Mouse (Mus musculus): ENCODE results near the gene 5730596B20Rik. TPM values are rescaled to one million over a fixed set of nuclear protein-coding genes. Genes with fewer than 3 reads are reported as not detected.

The 5730596B20Rik gene
- total RNA-seq, 2 experiments from 2014 or later, result not detected

DNA sequence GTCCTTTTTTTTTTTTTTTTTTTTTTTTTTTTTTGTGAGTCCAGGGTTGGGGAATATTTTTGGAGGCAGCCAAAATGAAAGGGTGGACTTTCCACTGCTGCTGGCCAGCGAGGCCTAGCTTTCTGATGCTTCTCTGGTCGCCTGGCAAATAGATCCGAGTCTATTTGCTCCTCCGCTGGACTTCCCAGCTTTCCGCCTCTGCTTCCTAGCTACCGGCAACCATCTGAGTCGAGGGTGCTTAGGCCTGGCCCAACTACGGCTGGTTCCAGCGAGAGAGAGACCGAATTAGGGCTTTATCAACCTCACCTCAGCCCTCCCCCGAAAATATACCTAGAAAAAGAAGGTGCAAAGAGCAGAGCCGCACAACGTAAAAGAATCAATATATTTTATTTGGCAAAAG, 45.4 kb downstream of the 5730596B20Rik start:
- DNase-seq (ENCODE audit: low spot score in 2 of 2), result no peak

DNA sequence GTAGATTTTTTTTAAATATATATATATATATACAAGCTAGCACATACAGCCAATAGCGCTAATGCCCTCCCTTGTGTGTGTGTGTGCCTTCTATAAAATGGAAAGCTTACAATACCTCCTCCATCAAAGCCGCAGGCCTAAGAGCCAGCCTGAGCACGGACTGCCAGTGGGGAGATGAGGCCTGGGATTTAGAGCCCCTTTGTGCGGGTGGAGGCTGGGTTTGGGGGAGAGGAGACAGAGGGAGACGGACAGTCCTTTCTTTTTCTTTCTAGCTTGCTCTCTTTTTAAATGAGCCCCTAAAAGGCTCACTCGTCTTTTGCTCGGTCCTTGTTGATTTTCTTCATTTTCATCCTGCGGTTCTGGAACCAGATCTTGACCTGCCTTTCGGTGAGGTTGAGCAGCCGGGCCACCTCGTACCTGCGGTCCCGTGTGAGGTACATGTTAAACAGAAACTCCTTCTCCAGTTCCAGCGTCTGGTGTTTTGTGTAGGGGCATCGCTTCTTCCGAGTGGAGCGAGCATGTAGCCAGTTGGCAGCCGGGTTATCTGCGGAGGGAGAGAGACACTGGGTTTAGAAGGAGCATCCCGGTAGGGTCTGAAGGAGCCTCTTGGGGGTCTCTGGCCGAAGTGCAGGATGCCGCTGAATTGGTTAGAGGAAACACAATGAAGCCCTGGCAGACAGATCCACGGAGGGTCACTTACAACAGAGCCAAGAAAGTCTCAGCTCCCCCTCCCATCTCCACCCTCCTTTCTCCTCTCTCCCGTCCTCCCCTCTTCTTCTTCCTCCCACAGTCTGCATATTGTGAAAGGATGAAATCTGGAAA, 46.9 kb downstream of the 5730596B20Rik start:
- DNase-seq (ENCODE audit: low spot score in 2 of 2), result no peak

DNA sequence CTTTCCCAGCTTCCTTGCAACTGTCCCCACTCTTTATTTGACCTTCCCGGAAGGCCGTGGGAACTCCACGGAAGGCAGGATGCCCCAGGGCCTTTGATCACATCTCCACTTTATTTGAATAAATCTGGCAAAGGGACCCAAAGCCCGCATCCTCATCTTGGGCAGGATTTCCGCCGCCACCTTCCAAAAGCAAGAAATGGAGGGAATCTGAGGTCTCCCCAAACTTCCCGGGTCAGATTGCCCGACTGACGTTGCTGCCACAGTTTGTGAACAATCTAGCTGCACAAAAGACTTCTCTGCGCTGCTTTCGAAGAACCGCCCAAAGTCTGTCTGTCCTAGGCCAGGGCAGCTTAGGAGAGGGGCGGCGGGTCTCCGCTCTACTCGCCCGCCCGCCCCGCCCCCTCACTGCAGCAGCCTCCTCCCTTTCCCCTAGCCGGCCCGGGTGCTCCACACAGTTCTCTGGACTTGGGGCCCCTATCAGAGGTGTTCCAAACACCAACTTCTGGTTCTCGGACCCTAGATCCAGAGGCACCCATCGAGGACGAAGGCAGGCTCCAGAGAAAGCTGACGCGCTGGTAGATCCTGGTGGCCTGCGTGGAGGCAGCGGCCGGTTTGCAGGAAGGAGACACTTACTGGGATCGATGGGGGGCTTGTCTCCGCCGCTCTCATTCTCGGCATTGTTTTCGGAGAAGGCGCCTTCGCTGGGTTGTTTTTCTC, 47.8 kb downstream of the 5730596B20Rik start:
- no peak for DNase-seq (ENCODE audit: low spot score in 2 of 2)

DNA sequence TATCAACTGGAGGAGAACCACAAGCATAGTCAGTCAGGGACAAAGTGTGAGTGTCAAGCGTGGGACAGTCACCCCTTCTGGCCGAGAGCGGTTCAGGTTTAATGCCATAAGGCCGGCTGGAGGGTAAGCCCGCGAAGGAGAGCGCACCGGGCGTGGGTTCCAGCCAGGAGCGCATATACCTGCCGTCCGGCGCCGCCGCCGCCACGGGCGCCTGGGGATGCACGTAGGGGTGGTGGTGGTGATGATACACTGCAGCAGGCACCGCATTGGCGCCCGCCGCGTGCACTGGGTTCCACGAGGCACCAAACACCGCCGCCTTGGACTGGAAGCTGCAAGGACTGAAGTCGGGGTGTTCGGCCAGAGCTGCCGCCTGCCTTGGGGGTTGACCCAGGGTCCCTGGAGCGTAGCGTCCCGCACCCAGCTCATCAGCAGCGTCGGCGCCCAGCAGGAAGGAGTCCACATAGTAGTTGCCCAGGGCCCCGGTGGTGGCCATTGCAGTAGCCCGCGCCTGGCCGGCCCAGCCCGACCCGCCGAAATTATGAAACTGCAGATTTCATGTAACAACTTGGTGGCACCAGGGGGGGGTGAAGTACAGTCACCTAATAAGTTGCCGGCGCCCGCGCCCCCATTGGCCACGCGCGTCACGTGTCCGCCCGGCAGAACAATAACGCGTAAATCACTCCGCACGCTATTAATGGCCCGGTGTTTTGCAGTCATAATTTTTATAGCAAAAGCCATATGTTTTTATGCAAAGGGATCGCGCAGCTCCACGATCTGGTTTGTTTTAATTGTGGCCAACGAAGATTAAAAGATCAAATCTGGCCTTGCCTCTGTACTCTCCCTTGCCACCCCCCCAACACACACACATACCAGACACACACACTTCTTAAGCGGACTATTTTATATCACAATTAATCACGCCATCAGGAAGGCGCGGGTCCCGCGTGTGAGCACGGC, 48.6 kb downstream of the 5730596B20Rik start:
- DNase-seq (ENCODE audit: low spot score in 2 of 2), result no peak

DNA sequence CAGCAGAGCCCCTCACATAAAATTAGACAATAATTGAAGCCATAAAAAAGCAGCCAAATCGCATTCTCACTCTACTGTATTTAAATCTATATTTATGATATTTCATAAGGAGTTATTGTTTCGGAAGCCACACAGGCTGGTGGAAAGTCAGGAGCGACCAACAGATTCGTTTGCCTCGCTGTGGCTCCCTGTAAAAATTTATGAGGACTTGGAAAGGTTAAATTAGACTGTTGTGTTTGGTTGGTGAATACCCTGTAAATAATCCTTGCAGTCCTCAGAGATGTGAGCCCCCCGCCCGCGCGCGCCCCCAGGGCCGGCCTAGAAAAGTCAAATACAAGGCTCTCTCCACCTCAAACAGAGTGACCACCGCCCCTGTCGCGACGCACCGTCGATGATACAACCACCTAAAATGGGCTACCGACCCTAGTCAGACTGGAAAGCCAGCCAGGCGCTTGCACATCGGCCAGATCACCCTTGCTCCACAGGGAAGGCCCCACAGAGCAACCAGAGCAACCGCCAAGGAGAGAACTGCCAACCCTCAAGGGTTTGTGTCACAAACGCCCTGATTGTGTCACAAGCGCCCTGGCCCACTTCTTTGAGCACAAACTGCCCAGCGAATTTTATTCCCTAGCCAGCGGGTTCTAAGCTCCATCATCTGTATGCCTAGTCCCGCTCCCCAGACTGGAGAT, 49.4 kb downstream of the 5730596B20Rik start:
- no peak for DNase-seq (ENCODE audit: low spot score in 2 of 2)

DNA sequence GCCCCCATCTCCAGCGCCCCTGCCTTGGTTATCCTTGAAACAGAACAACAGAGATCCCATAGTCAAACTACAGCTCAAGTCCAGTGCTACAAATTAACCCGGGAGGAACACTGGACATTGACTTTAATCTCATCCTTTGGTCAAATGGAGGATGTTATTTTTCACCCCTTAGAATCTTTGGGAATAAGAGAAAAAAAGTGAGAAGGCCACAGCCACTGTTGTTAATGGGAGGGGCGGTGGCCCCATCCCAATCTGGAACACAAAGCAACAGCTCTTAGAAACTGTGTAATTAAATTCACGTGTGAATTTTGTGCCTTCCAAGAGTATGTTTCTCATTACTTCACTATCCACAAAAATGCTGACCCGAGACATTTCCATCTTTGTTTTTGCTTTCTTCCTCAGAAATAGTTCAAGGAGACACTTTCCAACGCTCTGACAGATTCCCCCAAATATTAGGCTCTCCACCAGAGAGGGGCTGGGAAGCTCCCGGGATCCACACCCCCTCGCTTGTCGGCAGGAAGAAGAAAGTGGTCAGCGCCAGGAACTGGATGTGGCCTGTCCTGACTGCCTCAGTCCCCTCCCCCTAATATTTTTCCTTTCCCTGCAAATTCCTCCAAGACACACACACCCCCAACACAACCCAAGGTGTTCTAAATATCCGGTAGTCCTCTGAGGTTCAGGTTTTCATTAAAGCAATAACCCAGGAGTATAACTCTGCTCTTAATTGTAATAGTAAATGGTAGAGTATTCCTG, 50.3 kb downstream of the 5730596B20Rik start:
- DNase-seq (ENCODE audit: low spot score in 2 of 2), result no peak

DNA sequence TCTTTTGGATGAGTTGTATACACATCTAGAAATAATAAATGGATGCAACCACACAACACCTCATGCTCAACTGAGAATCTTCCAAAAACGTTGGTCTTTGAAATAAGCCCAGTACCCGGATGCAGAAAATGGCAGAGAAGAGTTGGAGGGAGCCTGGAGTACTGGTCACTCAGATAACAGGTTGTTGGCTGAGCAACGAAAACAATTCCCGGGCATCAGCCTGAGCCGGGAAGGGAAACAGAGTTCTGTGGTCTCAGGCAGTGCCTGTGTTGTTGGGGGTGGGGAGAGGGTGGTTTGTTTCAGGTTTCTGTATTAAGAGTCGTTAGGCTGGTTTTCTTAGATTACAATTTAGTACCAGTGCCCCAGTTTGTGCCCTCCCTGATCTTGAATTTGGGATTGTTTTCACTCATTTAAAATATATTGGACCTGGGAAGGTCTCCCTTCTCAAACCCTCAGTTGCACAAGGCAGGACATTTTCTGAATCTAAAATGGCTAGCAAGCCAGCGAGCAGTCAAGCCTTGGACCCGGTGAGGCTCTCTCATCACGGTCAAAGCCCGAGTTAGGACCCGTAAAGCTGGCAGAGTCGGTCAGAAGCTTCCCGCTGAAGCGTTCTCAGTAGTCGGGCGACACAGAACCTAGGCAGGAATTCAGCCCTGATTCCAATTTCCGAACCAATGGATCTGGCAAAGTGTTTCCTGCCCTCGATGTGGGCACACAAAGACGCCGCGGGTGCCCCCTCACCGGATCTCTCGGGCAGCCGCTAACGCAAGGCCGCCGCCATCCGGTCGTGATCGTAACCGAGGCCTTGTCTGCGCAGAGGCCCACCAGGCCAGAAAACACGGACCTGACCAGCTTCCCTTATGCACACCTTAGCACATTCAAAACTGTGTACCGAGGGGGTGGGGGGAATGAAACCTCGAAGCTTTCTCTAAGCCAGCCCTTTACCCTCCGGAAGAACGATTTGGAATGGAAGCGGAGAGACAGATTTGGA, 51.5 kb downstream of the 5730596B20Rik start:
- no peak for DNase-seq (ENCODE audit: low spot score in 2 of 2)

DNA sequence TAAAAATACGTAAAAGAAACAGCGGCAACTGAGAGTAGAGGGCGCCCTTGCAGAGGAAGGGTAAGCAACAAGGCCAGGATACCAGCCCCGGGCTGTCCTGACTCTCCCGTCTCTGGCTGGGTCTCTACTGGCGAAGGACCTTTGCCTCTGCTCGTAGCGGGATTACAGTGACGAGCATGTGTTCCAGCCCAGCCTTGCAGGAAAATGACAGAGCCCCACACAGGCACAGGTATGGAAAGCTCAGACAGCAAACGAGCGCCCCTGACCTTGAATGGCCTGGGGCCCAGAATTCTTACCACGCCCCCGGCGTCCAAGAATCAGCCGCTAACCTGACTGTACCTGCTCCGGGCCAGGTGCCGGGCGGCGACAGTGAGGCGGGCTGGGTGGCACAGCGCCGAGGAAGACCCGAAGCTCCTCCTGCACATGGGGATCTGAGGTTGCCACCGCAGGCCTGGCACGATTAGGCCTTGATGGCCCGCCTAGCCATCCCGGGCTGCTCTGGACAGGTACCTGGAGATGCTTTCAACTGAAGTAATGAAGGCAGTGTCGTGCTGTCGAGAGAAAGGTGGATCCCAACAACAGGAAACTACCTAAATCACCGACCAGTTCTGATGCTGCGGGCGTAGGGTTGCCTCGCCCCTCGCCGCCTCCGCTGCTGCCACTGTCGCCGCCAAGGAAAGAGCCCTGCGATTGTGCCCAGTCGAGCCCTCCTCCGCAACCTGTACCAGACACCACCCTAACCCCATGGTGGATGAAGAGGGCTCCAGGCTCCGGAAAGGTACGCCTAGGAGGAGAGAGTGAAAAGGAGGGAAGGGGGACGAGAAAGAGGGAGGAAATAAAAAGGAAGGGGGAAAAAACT, 52.5 kb downstream of the 5730596B20Rik start:
- DNase-seq (ENCODE audit: low spot score in 2 of 2), result no peak

Small RNA genes lying within 50 kb of the gene (microRNA-seq; reads per million reads assigned to microRNA genes)
- 1.1 to 1.2 reads per million in 2 experiments for gene Mir196b

Other genes with a start within 250 kb of the 5730596B20Rik start
- 10 to 100 TPM; 15.9 to 16.5 TPM for gene Skap2, start 164.9 kb upstream of the 5730596B20Rik start, total RNA-seq (2021)
- gene Hoxa1, start 19.2 kb upstream of the 5730596B20Rik start, total RNA-seq (2021), result not detected
- gene Hoxa2, start 12.7 kb upstream of the 5730596B20Rik start, total RNA-seq (2021), result not detected
- gene Hoxa4, start 14.3 kb downstream of the 5730596B20Rik start, total RNA-seq (2021), result not detected
- not detected for gene Hoxa5, start 27.1 kb downstream of the 5730596B20Rik start, total RNA-seq (2021)
- not detected for gene Hoxa6, start 31.2 kb downstream of the 5730596B20Rik start, total RNA-seq (2021)
- not detected for gene Hoxa3, start 35.8 kb downstream of the 5730596B20Rik start, total RNA-seq (2021)
- gene Gm28308, start 35.8 kb downstream of the 5730596B20Rik start, total RNA-seq (2021), result not detected
- gene Hoxa7, start 44.4 kb downstream of the 5730596B20Rik start, total RNA-seq (2021), result not detected
- gene Hoxa9, start 53.6 kb downstream of the 5730596B20Rik start, total RNA-seq (2021), result not detected
- gene Hoxa10, start 63.4 kb downstream of the 5730596B20Rik start, total RNA-seq (2021), result not detected
- gene Hoxa11, start 68.3 kb downstream of the 5730596B20Rik start, total RNA-seq (2021), result not detected
- gene Hoxa13, start 83.4 kb downstream of the 5730596B20Rik start, total RNA-seq (2021), result not detected
- not detected for gene Evx1, start 136.0 kb downstream of the 5730596B20Rik start, total RNA-seq (2021)